Mouse (Mus musculus): ENCODE data around the gene Pym1. TPM values are rescaled to one million over a fixed set of nuclear protein-coding genes. Genes with fewer than 3 reads are reported as not detected.

Gene Pym1
- total RNA-seq, 2 experiments from 2014 or later, result 27.1 to 27.8 TPM

DNA sequence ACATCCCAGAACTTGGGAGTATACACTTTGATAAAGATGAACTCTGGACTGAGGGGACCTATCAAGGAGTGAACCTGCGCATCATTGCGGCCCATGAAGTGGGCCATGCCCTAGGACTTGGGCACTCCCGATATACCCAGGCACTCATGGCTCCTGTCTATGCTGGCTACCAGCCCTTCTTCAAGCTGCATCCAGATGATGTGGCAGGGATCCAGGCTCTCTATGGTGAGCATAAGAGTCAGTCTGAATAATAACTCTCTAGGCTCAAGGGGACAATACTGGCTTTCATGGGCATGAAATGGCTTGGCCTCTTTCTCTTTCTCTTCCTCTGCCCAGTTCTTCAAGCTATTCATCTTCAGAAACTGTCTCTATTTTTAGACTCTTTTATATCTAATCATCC, 47.9 kb downstream of the Pym1 start:
- intact Hi-C loops (cut with DNase I), result no loop called here
- DNase-seq (ENCODE audit: extremely low spot score in 1 of 2, low spot score in 2 of 2), result no peak

DNA sequence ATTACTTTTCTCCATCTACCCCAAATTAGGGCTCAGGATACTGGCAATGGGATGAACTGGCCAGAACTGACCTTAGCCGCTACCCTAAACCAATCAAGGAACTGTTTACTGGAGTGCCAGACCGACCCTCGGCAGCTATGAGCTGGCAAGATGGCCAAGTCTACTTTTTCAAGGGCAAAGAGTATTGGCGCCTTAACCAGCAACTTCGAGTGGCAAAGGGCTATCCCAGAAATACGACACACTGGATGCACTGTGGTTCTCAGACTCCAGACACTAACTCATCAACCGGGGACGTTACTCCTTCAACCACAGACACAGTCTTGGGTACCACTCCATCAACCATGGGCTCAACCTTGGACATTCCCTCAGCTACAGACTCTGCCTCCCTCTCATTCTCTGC, 51.0 kb downstream of the Pym1 start:
- intact Hi-C loops (cut with DNase I), result no loop called here
- Histone ChIP-seq H3K27ac (no peak overlapping the region), H3K4me3 (no peak overlapping the region)
- no peak for DNase-seq (ENCODE audit: extremely low spot score in 1 of 2, low spot score in 2 of 2)
- no peak for TF ChIP-seq CTCF (IDR thresholded peaks at IDR 0.05)

More for the DNA sequence above, 47.9 kb downstream of the Pym1 start:
- no peak for TF ChIP-seq CTCF (IDR thresholded peaks at IDR 0.05)
- no peak overlapping the region for H3K4me3 ChIP-seq
- no peak overlapping the region for H3K27ac ChIP-seq

DNA sequence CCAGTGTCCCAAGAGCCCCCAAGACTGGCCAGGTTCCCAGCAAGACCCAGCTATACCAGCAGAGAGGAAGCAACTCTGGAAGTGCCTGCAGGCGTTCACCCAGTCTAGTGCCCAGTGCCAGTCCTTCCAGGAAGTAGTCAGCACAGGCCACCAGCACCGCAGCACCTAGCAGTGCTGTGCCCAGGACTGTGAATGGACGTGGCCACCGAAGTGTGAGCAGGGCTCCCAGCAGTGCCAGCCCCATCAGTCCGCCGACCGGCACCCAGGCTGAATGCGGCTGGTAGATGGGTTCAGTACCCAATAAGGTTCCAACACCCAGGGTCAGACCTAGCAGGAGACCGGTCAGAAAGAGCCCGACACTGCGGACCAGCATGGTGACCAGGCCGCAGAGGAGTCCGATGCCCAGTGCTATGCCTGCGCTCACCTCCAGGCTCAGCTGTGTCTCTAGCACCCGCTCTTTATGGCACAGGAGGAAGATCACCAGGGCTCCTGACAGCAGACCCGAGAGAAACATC, 54.3 kb downstream of the Pym1 start:
- TF ChIP-seq CTCF (IDR thresholded peaks at IDR 0.05), result no peak; the same call in 1 of the 2 replicates
- H3K27ac ChIP-seq, result no peak overlapping the region
- no peak overlapping the region for H3K4me3 ChIP-seq
- intact Hi-C loops (cut with DNase I), result no loop called here
- DNase-seq (ENCODE audit: extremely low spot score in 1 of 2, low spot score in 2 of 2), result no peak

DNA sequence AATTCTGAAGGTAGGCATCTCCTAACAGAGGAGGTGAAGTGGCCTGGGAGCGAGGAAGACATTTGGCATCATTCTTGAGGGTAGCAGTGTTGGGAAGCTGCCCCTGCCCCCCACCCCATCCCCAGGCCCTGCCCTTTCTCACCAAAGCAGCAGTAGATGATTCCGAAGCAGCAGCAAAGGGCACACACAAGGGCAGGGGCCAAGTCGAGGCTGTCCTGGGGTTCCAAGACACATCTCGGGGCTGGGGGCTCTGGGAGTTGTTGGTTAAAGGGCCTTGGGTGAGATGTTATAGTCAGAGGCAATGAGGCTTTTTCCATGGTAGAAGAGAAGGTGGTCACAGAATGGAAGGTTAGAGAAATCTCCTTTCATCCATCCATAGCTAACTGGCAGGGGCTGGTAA, 55.3 kb downstream of the Pym1 start:
- Histone ChIP-seq H3K27ac (no peak overlapping the region), H3K4me3 (peak overlapping the region; percentile 86)
- no peak for DNase-seq (ENCODE audit: extremely low spot score in 1 of 2, low spot score in 2 of 2)
- TF ChIP-seq CTCF (IDR thresholded peaks at IDR 0.05), result no peak
- intact Hi-C loops (cut with DNase I), result no loop called here

DNA sequence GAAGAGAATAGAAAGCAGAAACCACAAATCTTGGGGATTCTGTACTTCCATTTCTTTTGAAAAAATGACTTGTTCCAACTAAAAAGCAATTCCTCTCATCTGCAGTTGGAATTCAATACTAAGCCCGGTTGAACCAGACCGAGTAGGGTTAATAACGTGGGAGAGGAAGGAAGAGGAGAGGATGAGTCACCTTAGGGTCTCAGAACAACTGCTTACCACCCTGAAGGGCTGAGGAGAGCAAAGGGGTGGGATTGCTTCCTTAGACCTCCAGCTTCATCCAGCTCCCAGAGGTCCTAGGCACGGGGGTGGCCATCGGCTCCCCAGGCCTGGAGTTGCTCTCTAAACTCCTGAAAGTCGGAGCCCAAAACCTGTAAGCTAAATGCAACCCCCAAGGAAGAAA, 55.7 kb downstream of the Pym1 start:
- Histone ChIP-seq H3K4me3 (peak overlapping the region; percentile 86), H3K27ac (peak overlapping the region; percentile 97; the same call in 1 of the 2 replicates)
- intact Hi-C loops (cut with DNase I), result no loop called here
- no peak for DNase-seq (ENCODE audit: extremely low spot score in 1 of 2, low spot score in 2 of 2)
- no peak for TF ChIP-seq CTCF (IDR thresholded peaks at IDR 0.05)

DNA sequence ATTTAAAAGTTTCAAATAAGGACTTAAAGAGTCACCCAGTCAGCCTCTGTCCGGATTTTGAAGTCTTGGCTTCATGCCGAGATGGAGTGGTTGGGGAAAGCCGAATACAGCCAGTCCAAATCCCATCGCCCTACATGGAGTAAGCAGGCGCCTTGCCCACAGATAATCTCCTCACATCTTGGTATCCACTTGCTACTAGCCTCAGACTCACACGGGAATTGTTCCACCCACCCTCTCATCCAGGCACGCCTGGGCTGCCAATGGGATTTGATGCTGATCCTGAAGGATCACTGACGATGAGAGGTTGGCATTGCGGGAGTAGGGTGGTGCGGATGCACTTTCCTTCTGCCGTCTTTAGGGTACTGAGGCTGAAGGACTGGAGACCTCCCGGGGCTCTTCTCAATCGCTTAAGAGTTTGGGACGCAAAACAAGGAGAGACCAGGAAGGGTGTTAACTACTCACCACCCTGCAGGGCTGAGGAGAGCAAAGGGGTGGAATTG, 56.1 kb downstream of the Pym1 start, which contains the start of gene Dnajc14:
Dnajc14 (plus strand) TSS at position 292 of the 500 bp plus-strand sequence.
- H3K27ac ChIP-seq, result peak within 1 kb of the TSS; percentile 97
- DNase-seq (ENCODE audit: extremely low spot score in 1 of 2, low spot score in 2 of 2), result peak; percentile 59 to 65
- peak within 1 kb of the TSS; percentile 86 for H3K4me3 ChIP-seq
- TF ChIP-seq CTCF (IDR thresholded peaks at IDR 0.05), result no peak
- intact Hi-C loops (cut with DNase I), result loop anchor here (1.0 kb wide), 1 partner anchor 56 kb away; no protein-coding TSS in a partner anchor

DNA sequence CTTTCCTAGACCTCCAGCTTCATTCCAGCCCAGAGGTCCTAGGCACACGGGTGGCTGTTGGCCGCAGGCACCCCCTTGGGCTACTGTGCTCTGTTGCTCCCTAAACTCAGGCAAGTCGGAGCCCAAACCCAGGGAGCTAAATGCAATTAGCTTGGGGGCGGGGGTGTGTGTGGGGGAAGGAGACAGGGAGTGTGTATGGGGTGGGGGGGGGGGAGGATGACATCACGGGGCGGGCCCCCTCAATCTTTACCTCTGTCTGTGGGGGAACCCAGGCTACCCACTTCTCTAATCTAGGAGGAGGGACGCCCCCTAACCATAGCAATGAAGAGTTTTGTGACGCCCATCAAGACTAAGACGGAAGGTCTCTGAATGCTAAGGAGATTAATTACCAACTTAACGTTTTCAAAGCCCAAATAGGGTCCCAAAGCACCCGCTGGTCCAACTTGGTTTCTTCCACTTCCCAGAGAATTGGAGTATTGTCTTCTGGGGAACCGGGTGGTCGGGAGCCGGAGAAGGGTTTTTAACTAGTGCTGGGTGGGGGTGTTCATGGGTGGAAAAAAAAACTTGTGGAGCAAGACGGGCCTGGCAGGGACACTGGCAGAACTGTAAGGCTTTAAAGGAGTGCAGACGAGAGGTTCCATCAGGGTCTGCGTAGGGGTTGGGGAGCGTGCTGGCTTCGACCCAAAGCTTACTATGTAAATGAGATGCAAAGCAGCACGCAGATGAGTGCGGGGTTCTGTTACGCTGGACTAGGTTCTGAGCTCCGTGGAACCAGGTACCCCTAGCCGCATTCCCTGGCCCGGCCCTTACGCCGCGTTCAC, 56.8 kb downstream of the Pym1 start, which contains the start of gene Tmem198b:
Tmem198b (minus strand) TSS at position 100 of the 821 bp plus-strand sequence.
- Histone ChIP-seq H3K4me3 (peak within 1 kb of the TSS; percentile 86), H3K27ac (peak within 1 kb of the TSS; percentile 97)
- intact Hi-C loops (cut with DNase I), result loop anchor here (1.0 kb wide), 1 partner anchor 56 kb away; no protein-coding TSS in a partner anchor
- peak; percentile 59 to 65 for DNase-seq (ENCODE audit: extremely low spot score in 1 of 2, low spot score in 2 of 2)
- TF ChIP-seq CTCF (IDR thresholded peaks at IDR 0.05), result no peak

DNA sequence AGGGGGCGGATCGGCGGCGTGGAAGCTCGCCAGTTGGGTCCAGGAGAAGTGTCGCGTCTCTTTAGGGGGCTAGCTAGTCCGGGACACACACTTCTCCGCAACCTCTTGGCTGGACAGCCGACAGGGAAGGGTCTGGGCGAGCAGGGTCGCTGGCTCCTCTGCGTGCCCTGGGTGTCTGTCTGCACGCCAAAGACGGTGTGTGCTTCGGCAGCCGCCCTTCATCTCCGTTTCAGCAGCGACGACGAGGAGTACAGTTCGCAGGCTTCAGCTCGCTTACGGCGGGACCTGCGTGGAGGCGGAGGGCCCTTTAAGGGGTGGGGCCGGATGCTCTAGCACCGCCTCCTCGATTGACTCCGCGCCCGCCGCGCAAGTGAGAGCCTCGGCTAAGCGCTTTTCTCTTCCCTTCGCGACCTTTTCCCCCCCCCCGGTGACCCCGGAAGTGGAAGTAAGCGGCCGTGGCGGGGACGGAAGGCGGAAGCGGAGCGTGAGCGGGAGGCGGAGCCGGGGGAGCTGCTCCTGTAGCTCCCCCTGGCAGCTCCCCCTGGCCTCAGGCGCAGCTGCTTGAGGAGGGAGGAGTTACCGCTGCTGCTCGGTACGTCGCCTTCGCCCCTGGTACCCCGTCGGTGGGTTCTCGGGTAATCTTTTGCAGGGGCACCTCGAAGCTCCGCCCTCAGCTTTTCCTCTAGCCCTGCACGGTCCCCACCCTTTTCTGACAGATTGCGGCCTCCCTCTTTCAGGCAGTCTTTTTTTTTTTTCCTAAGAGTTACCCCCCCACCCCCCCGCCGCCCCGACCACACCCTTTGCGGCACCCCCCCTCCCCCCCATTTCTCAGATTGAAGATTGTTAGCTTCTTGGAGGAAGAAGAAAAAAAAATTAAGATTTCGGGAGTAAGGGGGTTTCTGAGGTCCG, 57.7 kb downstream of the Pym1 start:
- Histone ChIP-seq H3K4me3 (peak overlapping the region; percentile 86), H3K27ac (peak overlapping the region; percentile 97)
- TF ChIP-seq CTCF (IDR thresholded peaks at IDR 0.05), result peak; percentile 15
- DNase-seq (ENCODE audit: extremely low spot score in 1 of 2, low spot score in 2 of 2), result peak; percentile 91 to 94
- intact Hi-C loops (cut with DNase I), result no loop called here

DNA sequence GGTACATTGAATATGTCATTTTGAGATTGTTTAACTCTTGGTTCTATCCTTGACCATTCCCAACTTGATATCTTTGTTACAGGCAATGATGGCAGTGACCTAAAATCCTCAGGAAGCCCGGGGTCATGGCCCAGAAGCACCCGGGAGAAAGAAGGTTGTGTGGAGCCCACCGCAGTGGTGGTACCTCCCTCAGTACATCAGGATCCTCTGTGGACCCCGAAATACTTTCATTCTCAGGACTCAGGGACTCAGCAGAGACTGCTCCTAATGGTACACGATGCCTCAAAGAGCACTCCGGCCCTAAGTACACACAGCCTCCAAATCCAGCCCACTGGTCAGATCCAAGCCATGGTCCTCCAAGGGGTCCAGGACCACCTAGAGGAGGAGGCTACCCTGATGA, 58.4 kb downstream of the Pym1 start:
- intact Hi-C loops (cut with DNase I), result no loop called here
- Histone ChIP-seq H3K27ac (no peak overlapping the region; the same call in 1 of the 2 replicates), H3K4me3 (peak overlapping the region; percentile 86)
- no peak for DNase-seq (ENCODE audit: extremely low spot score in 1 of 2, low spot score in 2 of 2)
- TF ChIP-seq CTCF (IDR thresholded peaks at IDR 0.05), result no peak

DNA sequence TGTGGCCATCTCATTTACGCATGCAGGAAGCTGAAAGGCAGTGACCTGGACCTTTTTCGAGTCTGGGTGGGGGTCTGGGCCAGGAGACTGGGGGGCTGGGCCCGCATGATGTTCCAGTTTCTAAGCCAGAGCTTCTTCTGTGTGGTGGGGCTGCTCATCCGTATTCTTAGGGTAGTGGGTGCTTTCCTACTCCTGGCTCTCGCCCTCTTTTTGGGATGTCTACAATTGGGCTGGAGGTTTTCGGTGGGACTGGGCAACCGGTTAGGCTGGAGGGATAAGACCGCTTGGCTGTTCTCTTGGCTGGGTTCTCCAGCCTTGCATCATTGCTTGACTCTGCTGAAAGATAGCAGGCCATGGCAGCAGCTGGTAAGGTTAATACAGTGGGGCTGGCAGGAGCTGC, 59.3 kb downstream of the Pym1 start:
- no peak for DNase-seq (ENCODE audit: extremely low spot score in 1 of 2, low spot score in 2 of 2)
- H3K4me3 ChIP-seq, result peak overlapping the region; percentile 18
- TF ChIP-seq CTCF (IDR thresholded peaks at IDR 0.05), result no peak
- H3K27ac ChIP-seq, result no peak overlapping the region
- intact Hi-C loops (cut with DNase I), result no loop called here

Other genes with a start within 250 kb of the Pym1 start
- 10 to 100 TPM; 30.7 to 32.9 TPM for gene Myl6b, start 249.2 kb upstream of the Pym1 start, total RNA-seq (2021)
- gene Esyt1, start 222.0 kb upstream of the Pym1 start, total RNA-seq (2021), result 10 to 100 TPM; 10.2 to 10.4 TPM
- gene Zc3h10, start 200.1 kb upstream of the Pym1 start, total RNA-seq (2021), result 10 to 100 TPM; 12.4 to 15.7 TPM
- gene Rpl41, start 198.6 kb upstream of the Pym1 start, total RNA-seq (2021), result 1,000 to 10,000 TPM; 1,506 to 1,537 TPM
- 10 to 100 TPM; 51.7 to 58.0 TPM for gene Pa2g4, start 181.9 kb upstream of the Pym1 start, total RNA-seq (2021)
- gene Erbb3, start 158.2 kb upstream of the Pym1 start, total RNA-seq (2021), result 1 to 10 TPM; 5.0 to 5.4 TPM
- gene Rps26, start 121.1 kb upstream of the Pym1 start, total RNA-seq (2021), result 100 to 1,000 TPM; 211 to 235 TPM
- gene Ikzf4, start 101.9 kb upstream of the Pym1 start, total RNA-seq (2021), result 10 to 100 TPM; 16.2 to 16.8 TPM
- 10 to 100 TPM; 11.3 to 12.3 TPM for gene Suox, start 73.8 kb upstream of the Pym1 start, total RNA-seq (2021)
- 100 to 1,000 TPM; 123 to 132 TPM for gene Rab5b, start 51.6 kb upstream of the Pym1 start, total RNA-seq (2021)
- under 1 TPM; 0.36 to 0.75 TPM for gene Pmel, start 43.7 kb upstream of the Pym1 start, total RNA-seq (2021)
- gene Cdk2, start 42.9 kb upstream of the Pym1 start, total RNA-seq (2021), result 1 to 10 TPM; 2.2 to 2.6 TPM
- gene Dgka, start 3.0 kb upstream of the Pym1 start, total RNA-seq (2021), result 1 to 10 TPM; 7.4 to 7.9 TPM
- under 1 TPM; 0.48 to 0.63 TPM for gene Mmp19, start 43.0 kb downstream of the Pym1 start, total RNA-seq (2021)
- gene Dnajc14, start 56.2 kb downstream of the Pym1 start, total RNA-seq (2021), result 10 to 100 TPM; 62.3 TPM
- 10 to 100 TPM in 1 of 2 experiments, 1 to 10 TPM in 1; 7.9 to 10.3 TPM for gene Tmem198b, start 56.5 kb downstream of the Pym1 start, total RNA-seq (2021)
- gene Sarnp, start 69.4 kb downstream of the Pym1 start, total RNA-seq (2021), result 10 to 100 TPM; 33.0 to 33.6 TPM
- 1 to 10 TPM; 7.9 to 9.0 TPM for gene Ormdl2, start 73.8 kb downstream of the Pym1 start, total RNA-seq (2021)
- gene Gdf11, start 143.8 kb downstream of the Pym1 start, total RNA-seq (2021), result 10 to 100 TPM; 13.1 to 15.3 TPM
- gene Cd63, start 153.1 kb downstream of the Pym1 start, total RNA-seq (2021), result 10 to 100 TPM; 63.7 to 73.3 TPM
- gene Rdh5, start 175.0 kb downstream of the Pym1 start, total RNA-seq (2021), result 1 to 10 TPM; 6.5 to 7.4 TPM
- gene Bloc1s1, start 176.1 kb downstream of the Pym1 start, total RNA-seq (2021), result 10 to 100 TPM; 78.8 to 80.8 TPM
- 10 to 100 TPM; 13.2 to 16.3 TPM for gene Itga7, start 185.9 kb downstream of the Pym1 start, total RNA-seq (2021)
- not detected for gene Mettl7b, start 213.1 kb downstream of the Pym1 start, total RNA-seq (2021)
- not detected for gene Olfr9, start 241.5 kb downstream of the Pym1 start, total RNA-seq (2021)